Mouse (Mus musculus): ENCODE results near the gene Irak2. TPM values are rescaled to one million over a fixed set of nuclear protein-coding genes. Genes with fewer than 3 reads are reported as not detected.
A peak's percentile ranks its signal among the peaks of the same experiment; 100 is the strongest.

Gene Irak2
- polyA plus RNA-seq, 1 experiment from 2014 or later = 21.2 TPM

DNA sequence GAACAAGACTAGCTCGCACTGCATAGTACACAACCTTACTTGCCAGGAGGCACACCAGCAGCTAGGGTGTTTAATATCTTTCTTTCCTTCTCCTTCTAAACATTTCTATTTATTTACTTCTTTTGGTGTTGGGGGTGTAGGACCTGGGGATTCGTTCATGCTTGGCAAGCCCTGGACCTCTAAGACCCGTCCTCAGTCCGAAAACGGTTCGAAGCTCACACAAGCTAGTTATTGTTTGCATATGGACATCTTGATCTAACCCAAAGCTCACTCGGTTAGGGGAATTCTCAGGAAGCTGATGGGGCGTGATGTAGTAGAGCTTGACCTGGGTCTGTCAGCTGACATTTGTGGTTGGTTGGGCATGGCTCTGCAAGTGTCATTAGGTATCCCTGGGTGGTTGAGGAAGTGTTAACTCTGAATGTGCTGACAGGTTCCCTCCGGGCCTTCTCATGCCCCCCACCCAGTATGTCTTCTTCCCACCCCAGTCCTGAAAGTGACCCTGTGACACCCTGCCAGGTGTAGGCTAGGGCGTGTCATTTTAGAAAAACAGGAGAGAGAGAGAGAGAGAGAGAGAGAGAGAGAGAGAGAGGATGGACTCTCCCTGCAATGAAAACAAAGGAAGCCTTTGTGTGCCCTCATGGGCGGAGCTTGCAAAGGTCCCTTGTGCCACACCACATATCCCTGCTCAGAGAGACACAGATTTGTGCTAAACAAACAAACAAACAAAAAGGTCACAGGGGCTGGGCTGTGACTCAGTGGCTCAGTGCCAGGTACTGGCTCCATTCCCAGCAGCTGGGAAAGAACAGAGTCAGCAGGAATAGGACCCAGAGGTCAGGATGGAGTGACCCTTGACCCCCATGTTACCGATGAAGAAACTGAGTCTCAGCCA, 23.3 kb downstream of the Irak2 start:
- Histone ChIP-seq H3K36me3 (ENCODE audit: control insufficient read depth, insufficient read depth) (peaks cover 7% of the 10 kb centered on the region), H3K9ac (ENCODE audit: low read depth, low read length) (no peak overlapping the region), H3K4me3 (ENCODE audit: low read depth, low read length) (no peak overlapping the region), H3K27me3 (replicated peaks; ENCODE audit: control insufficient read depth, insufficient read depth, low read length) (no peaks in the 10 kb centered on the region), H3K9me3 (ENCODE audit: control insufficient read depth) (no peaks in the 10 kb centered on the region), H3K4me2 (replicated peaks; ENCODE audit: low read depth) (no peak overlapping the region), H3K27ac (ENCODE audit: low read depth, low read length) (peak overlapping the region; percentile 50; the same call in 1 of the 2 replicates), H3K4me1 (replicated peaks; ENCODE audit: control insufficient read depth, insufficient read depth, low read length) (peaks cover 19% of the 10 kb centered on the region; the same call in 1 of the 2 replicates)
- ATAC-seq = peak; percentile 72
- TF ChIP-seq CTCF (IDR thresholded peaks at IDR 0.05; ENCODE audit: low read depth) = no peak
- WGBS = 41% methylated on average over 12 of the region's 12 CpGs

DNA sequence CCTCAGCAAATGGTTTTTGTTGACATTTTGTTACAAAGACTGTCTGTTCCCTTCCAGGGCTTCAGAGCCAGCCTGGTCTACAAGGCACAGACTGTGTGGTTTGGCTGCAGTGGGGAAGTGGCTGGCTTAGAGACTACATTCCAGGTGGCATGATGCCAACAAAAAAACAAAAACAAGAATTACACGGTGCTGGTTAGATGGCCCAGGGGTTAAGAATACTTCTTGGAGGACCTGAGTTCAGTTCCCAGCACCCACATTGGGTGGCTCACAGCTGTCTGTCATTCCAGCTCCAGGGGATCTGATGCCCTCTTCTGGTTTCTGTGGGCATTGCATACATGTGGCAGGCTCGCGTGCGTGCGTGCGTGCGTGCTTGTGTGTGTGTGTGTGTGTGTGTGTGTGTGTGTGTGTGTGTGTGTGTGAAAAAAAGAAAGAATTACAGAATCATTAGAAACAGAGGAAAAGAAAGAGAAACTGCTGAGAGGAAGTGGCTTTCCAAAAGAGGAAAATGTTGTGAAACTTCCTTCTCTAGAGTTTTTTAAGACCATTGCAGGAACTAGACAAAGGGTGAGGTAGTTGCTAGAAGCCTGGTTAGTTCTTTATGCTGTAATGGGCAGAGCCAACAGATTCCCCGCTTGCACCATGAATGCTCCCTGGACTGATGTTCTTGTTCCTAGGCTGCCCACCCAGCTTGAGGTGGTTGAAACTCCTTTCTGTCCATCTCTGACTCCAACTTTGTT, 24.9 kb downstream of the Irak2 start:
- peak; percentile 43 for TF ChIP-seq CTCF (IDR thresholded peaks at IDR 0.05; ENCODE audit: low read depth)
- WGBS = 92% methylated on average over 8 of the region's 8 CpGs
- Histone ChIP-seq H3K9ac (ENCODE audit: low read depth, low read length) (no peak overlapping the region), H3K4me2 (replicated peaks; ENCODE audit: low read depth) (no peak overlapping the region), H3K9me3 (ENCODE audit: control insufficient read depth) (no peaks in the 10 kb centered on the region), H3K27ac (ENCODE audit: low read depth, low read length) (peak overlapping the region; percentile 15; the same call in 1 of the 2 replicates), H3K36me3 (ENCODE audit: control insufficient read depth, insufficient read depth) (peaks cover 7% of the 10 kb centered on the region), H3K4me3 (ENCODE audit: low read depth, low read length) (no peak overlapping the region), H3K27me3 (replicated peaks; ENCODE audit: control insufficient read depth, insufficient read depth, low read length) (no peaks in the 10 kb centered on the region), H3K4me1 (replicated peaks; ENCODE audit: control insufficient read depth, insufficient read depth, low read length) (peaks cover 19% of the 10 kb centered on the region; the same call in 1 of the 2 replicates)
- no peak for ATAC-seq

DNA sequence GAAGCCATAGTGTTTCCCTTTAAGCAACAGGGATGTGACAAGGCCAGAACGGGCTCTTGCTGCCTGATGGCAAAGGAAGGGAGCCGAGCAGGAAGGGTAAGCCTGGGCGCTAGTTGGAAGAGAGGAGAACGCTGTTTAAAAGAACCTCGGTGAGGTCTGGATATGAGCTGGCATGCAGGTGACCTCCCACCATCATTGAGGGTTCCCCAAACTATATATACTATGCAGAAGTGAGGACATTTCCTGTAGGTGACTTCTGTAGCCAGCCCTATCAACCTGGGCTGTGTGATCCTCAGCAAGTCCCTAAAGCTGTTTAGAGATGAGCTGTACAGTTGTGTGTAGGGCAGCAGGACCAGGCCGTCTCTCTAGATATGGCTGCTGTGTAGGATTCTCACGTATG, 26.0 kb downstream of the Irak2 start:
- Histone ChIP-seq H3K27ac (ENCODE audit: low read depth, low read length) (no peak overlapping the region), H3K36me3 (ENCODE audit: control insufficient read depth, insufficient read depth) (peaks cover 7% of the 10 kb centered on the region), H3K27me3 (replicated peaks; ENCODE audit: control insufficient read depth, insufficient read depth, low read length) (no peaks in the 10 kb centered on the region), H3K4me1 (replicated peaks; ENCODE audit: control insufficient read depth, insufficient read depth, low read length) (peaks cover 22% of the 10 kb centered on the region; the same call in 1 of the 2 replicates), H3K4me3 (ENCODE audit: low read depth, low read length) (no peak overlapping the region), H3K9me3 (ENCODE audit: control insufficient read depth) (no peaks in the 10 kb centered on the region), H3K4me2 (replicated peaks; ENCODE audit: low read depth) (no peak overlapping the region), H3K9ac (ENCODE audit: low read depth, low read length) (no peak overlapping the region)
- TF ChIP-seq CTCF (IDR thresholded peaks at IDR 0.05; ENCODE audit: low read depth) = no peak
- WGBS = 87% methylated on average over 7 of the region's 7 CpGs
- no peak for ATAC-seq

DNA sequence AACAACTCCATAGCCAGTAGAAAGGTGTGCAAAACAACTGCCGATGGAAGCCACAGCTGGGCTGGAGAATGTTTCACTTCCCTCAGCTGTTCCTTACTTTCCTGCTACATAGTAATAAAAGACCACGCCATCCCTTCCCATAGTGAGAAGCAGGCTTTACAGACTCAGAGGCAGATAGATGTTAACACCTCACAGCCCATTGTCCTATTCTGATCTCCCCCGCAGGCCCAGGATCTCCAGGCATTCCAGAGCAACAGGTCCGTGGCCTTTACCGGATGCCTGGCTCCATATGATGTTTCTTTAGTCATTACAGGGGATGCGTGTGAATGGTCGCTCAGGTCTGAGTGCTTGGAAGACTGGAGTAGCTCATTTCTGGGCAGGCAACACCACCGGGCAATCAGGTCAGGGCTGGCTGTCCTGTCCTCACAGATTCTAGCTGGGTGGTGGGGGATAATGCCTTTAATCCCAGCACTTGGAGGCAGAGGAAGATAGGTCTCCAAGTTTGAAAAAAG, 29.4 kb downstream of the Irak2 start:
- Histone ChIP-seq H3K36me3 (ENCODE audit: control insufficient read depth, insufficient read depth) (peaks cover 9% of the 10 kb centered on the region), H3K9me3 (ENCODE audit: control insufficient read depth) (no peaks in the 10 kb centered on the region), H3K4me1 (replicated peaks; ENCODE audit: control insufficient read depth, insufficient read depth, low read length) (peaks cover 5% of the 10 kb centered on the region; the same call in 1 of the 2 replicates), H3K27ac (ENCODE audit: low read depth, low read length) (peak overlapping the region; percentile 15; the same call in 1 of the 2 replicates), H3K9ac (ENCODE audit: low read depth, low read length) (no peak overlapping the region), H3K4me3 (ENCODE audit: low read depth, low read length) (no peak overlapping the region), H3K4me2 (replicated peaks; ENCODE audit: low read depth) (no peak overlapping the region), H3K27me3 (replicated peaks; ENCODE audit: control insufficient read depth, insufficient read depth, low read length) (no peaks in the 10 kb centered on the region)
- TF ChIP-seq CTCF (IDR thresholded peaks at IDR 0.05; ENCODE audit: low read depth) = no peak
- 48% methylated on average over 8 of the region's 8 CpGs for WGBS
- ATAC-seq = no peak

DNA sequence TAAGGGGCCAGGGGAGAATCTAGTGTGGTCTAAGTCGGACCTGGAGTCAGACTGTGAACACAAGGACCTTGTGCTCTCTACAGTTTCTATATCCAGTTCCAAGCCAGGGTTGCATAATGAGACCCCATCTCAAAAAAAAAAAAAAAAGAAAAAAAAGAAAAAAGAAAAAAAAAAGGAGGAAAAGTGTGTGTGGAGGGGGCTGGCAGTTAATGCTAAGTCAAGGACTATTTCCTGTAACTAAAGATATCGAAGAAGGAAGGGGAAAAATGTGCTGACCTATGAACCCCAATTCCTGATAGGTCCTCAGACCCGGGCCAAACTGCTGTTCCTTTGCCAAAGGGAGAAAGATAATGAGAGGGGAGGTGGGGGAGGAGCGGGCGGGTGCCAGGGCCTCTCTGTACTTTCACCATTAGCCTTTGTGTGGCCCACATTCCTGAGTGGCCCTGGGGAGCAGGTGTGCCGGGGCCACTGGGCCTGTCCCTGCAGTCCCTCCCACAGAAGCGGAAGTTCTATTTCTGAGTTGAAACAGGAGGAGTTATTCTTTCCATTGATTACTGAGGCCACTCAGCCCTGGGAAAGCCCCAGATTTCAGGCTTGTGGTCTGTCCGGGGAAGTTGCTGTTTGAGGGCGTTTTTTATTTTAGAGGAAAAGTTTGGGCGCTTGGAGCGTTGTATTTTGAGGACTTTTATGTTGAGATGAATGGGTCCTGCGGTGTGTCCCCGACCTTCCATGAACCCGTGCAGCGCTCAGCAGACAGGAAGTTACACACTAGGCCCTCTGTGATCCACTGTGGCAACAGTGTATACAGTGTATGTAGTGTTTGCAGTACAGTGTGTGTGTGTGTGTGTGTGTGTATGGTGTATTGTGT, 30.3 kb downstream of the Irak2 start:
- WGBS = 17% methylated on average over 15 of the region's 15 CpGs
- Histone ChIP-seq H3K36me3 (ENCODE audit: control insufficient read depth, insufficient read depth) (peaks cover 16% of the 10 kb centered on the region), H3K9ac (ENCODE audit: low read depth, low read length) (no peak overlapping the region), H3K4me2 (replicated peaks; ENCODE audit: low read depth) (peak overlapping the region; percentile 33), H3K27me3 (replicated peaks; ENCODE audit: control insufficient read depth, insufficient read depth, low read length) (no peaks in the 10 kb centered on the region), H3K4me3 (ENCODE audit: low read depth, low read length) (no peak overlapping the region), H3K4me1 (replicated peaks; ENCODE audit: control insufficient read depth, insufficient read depth, low read length) (peaks cover 5% of the 10 kb centered on the region; the same call in 1 of the 2 replicates), H3K27ac (ENCODE audit: low read depth, low read length) (peak overlapping the region; percentile 84), H3K9me3 (ENCODE audit: control insufficient read depth) (no peaks in the 10 kb centered on the region)
- peak; percentile 96 for ATAC-seq
- TF ChIP-seq CTCF (IDR thresholded peaks at IDR 0.05; ENCODE audit: low read depth) = no peak

All from intestine, postnatal 0 days (tissue).